Mouse (Mus musculus): ENCODE data around the gene Telo2. TPM values are rescaled to one million over a fixed set of nuclear protein-coding genes. Genes with fewer than 3 reads are reported as not detected.

Telo2 gene
- polyA plus RNA-seq, 1 experiment from 2014 or later, result 55.5 TPM

GRCm38 (mm10) chr17:25066595-25066994 lies 49.2 kb downstream of the Telo2 start:
- WGBS, result 93% methylated on average over 7 of the region's 7 CpGs

GRCm38 (mm10) chr17:25065189-25065588 lies 50.6 kb downstream of the Telo2 start:
- 80% methylated on average over 3 of the region's 3 CpGs for WGBS
- Histone ChIP-seq H3K9me3 (no peaks in the 10 kb centered on the region), H3K27ac (replicated peaks) (no peak overlapping the region), H3K36me3 (replicated peaks) (peaks cover 63% of the 10 kb centered on the region), H3K4me3 (no peak overlapping the region), H3K27me3 (replicated peaks; ENCODE audit: low read depth, poor library complexity, severe bottlenecking) (no peaks in the 10 kb centered on the region), H3K4me1 (no peaks in the 10 kb centered on the region)
- DNase-seq (ENCODE audit: low spot score), result no peak

More at GRCm38 (mm10) chr17:25066595-25066994, 49.2 kb downstream of the Telo2 start:
- peaks cover 60% of the 10 kb centered on the region for H3K36me3 ChIP-seq (replicated peaks)
- no peaks in the 10 kb centered on the region for H3K27me3 ChIP-seq (replicated peaks; ENCODE audit: low read depth, poor library complexity, severe bottlenecking)
- H3K27ac ChIP-seq (replicated peaks), result no peak overlapping the region
- no peaks in the 10 kb centered on the region for H3K9me3 ChIP-seq
- no peak overlapping the region for H3K4me3 ChIP-seq
- H3K4me1 ChIP-seq, result no peaks in the 10 kb centered on the region
- no peak for DNase-seq (ENCODE audit: low spot score)

GRCm38 (mm10) chr17:25064351-25064750 lies 51.4 kb downstream of the Telo2 start:
- H3K4me3 ChIP-seq, result no peak overlapping the region
- 77% methylated on average over 9 of the region's 9 CpGs for WGBS
- H3K9me3 ChIP-seq, result no peaks in the 10 kb centered on the region
- H3K27ac ChIP-seq (replicated peaks), result no peak overlapping the region
- peaks cover 65% of the 10 kb centered on the region for H3K36me3 ChIP-seq (replicated peaks)
- no peak for DNase-seq (ENCODE audit: low spot score)
- no peaks in the 10 kb centered on the region for H3K4me1 ChIP-seq
- H3K27me3 ChIP-seq (replicated peaks; ENCODE audit: low read depth, poor library complexity, severe bottlenecking), result no peaks in the 10 kb centered on the region

- no peak overlapping the region for H3K4me3 ChIP-seq
- no peaks in the 10 kb centered on the region for H3K9me3 ChIP-seq
- H3K27ac ChIP-seq (replicated peaks), result no peak overlapping the region
- peaks cover 70% of the 10 kb centered on the region for H3K36me3 ChIP-seq (replicated peaks)
- H3K4me1 ChIP-seq, result no peaks in the 10 kb centered on the region
- no peaks in the 10 kb centered on the region for H3K27me3 ChIP-seq (replicated peaks; ENCODE audit: low read depth, poor library complexity, severe bottlenecking)
- WGBS, result 93% methylated on average over 12 of the region's 12 CpGs
- DNase-seq (ENCODE audit: low spot score), result no peak
Observed at GRCm38 (mm10) chr17:25063872-25064271, 51.9 kb downstream of the Telo2 start.

GRCm38 (mm10) chr17:25063261-25063660 lies 52.5 kb downstream of the Telo2 start:
- DNase-seq (ENCODE audit: low spot score), result no peak
- Histone ChIP-seq H3K4me1 (no peaks in the 10 kb centered on the region), H3K27me3 (replicated peaks; ENCODE audit: low read depth, poor library complexity, severe bottlenecking) (no peaks in the 10 kb centered on the region), H3K27ac (replicated peaks) (no peak overlapping the region), H3K4me3 (no peak overlapping the region), H3K9me3 (no peaks in the 10 kb centered on the region), H3K36me3 (replicated peaks) (peaks cover 76% of the 10 kb centered on the region)
- WGBS, result 88% methylated on average over 4 of the region's 4 CpGs

- Histone ChIP-seq H3K4me1 (no peaks in the 10 kb centered on the region), H3K36me3 (replicated peaks) (peaks cover 90% of the 10 kb centered on the region), H3K9me3 (no peaks in the 10 kb centered on the region), H3K27me3 (replicated peaks; ENCODE audit: low read depth, poor library complexity, severe bottlenecking) (no peaks in the 10 kb centered on the region), H3K4me3 (no peak overlapping the region), H3K27ac (replicated peaks) (no peak overlapping the region)
- 87% methylated on average over 6 of the region's 6 CpGs for WGBS
- DNase-seq (ENCODE audit: low spot score), result no peak
Observed at GRCm38 (mm10) chr17:25057041-25057440, 58.7 kb downstream of the Telo2 start.

GRCm38 (mm10) chr17:25053274-25053673 lies 62.5 kb downstream of the Telo2 start:
- Histone ChIP-seq H3K27me3 (replicated peaks; ENCODE audit: low read depth, poor library complexity, severe bottlenecking) (no peaks in the 10 kb centered on the region), H3K4me3 (no peak overlapping the region), H3K9me3 (no peaks in the 10 kb centered on the region), H3K36me3 (replicated peaks) (peaks cover 84% of the 10 kb centered on the region), H3K27ac (replicated peaks) (no peak overlapping the region), H3K4me1 (no peaks in the 10 kb centered on the region)
- 89% methylated on average over 9 of the region's 9 CpGs for WGBS
- no peak for DNase-seq (ENCODE audit: low spot score)

Other genes with a start within 250 kb of the Telo2 start
- gene Igfals, start 250.0 kb downstream of the Telo2 start, polyA plus RNA-seq (2016; fragmentation: Nextera tagmentation; extraction: Ambion mirVana), result 0.49 and 1.2 TPM in 2 replicates
- gene Nubp2, start 229.6 kb downstream of the Telo2 start, polyA plus RNA-seq (2016; fragmentation: Nextera tagmentation; extraction: Ambion mirVana), result 71.8 and 81.8 TPM in 2 replicates
- gene Spsb3, start 229.3 kb downstream of the Telo2 start, polyA plus RNA-seq (2016; fragmentation: Nextera tagmentation; extraction: Ambion mirVana), result 47.1 TPM in 2 replicates
- gene Eme2, start 220.9 kb downstream of the Telo2 start, polyA plus RNA-seq (2016; fragmentation: Nextera tagmentation; extraction: Ambion mirVana), result 30.6 and 33.6 TPM in 2 replicates
- gene Mrps34, start 220.9 kb downstream of the Telo2 start, polyA plus RNA-seq (2016; fragmentation: Nextera tagmentation; extraction: Ambion mirVana), result 102 and 105 TPM in 2 replicates
- gene Nme3, start 219.5 kb downstream of the Telo2 start, polyA plus RNA-seq (2016; fragmentation: Nextera tagmentation; extraction: Ambion mirVana), result 47.3 and 50.1 TPM in 2 replicates
- 40.8 and 40.9 TPM in 2 replicates for gene Mapk8ip3, start 179.0 kb downstream of the Telo2 start, polyA plus RNA-seq (2016; fragmentation: Nextera tagmentation; extraction: Ambion mirVana)
- gene Jpt2, start 155.3 kb downstream of the Telo2 start, polyA plus RNA-seq (2016; fragmentation: Nextera tagmentation; extraction: Ambion mirVana), result 386 and 400 TPM in 2 replicates
- gene Cramp1l, start 100.2 kb downstream of the Telo2 start, polyA plus RNA-seq (2016; fragmentation: Nextera tagmentation; extraction: Ambion mirVana), result 8.3 and 8.6 TPM in 2 replicates
- 31.5 and 31.6 TPM in 2 replicates for gene Ift140, start 99.9 kb downstream of the Telo2 start, polyA plus RNA-seq (2016; fragmentation: Nextera tagmentation; extraction: Ambion mirVana)
- gene Tmem204, start 32.4 kb downstream of the Telo2 start, polyA plus RNA-seq (2016; fragmentation: Nextera tagmentation; extraction: Ambion mirVana), result 10.6 and 11.0 TPM in 2 replicates
- 0.09 and 0.14 TPM in 2 replicates for gene Ptx4, start 4.8 kb upstream of the Telo2 start, polyA plus RNA-seq (2016; fragmentation: Nextera tagmentation; extraction: Ambion mirVana)
- 24.4 and 27.5 TPM in 2 replicates for gene Clcn7, start 17.4 kb upstream of the Telo2 start, polyA plus RNA-seq (2016; fragmentation: Nextera tagmentation; extraction: Ambion mirVana)
- gene Ccdc154, start 46.5 kb upstream of the Telo2 start, polyA plus RNA-seq (2016; fragmentation: Nextera tagmentation; extraction: Ambion mirVana), result not detected in 2 replicates
- gene Gm38655, start 59.5 kb upstream of the Telo2 start, polyA plus RNA-seq (2016; fragmentation: Nextera tagmentation; extraction: Ambion mirVana), result not detected in 2 replicates
- 35.5 and 36.9 TPM in 2 replicates for gene BC003965, start 68.6 kb upstream of the Telo2 start, polyA plus RNA-seq (2016; fragmentation: Nextera tagmentation; extraction: Ambion mirVana)
- 9.6 and 10.9 TPM in 2 replicates for gene Unkl, start 72.4 kb upstream of the Telo2 start, polyA plus RNA-seq (2016; fragmentation: Nextera tagmentation; extraction: Ambion mirVana)
- gene Gnptg, start 124.2 kb upstream of the Telo2 start, polyA plus RNA-seq (2016; fragmentation: Nextera tagmentation; extraction: Ambion mirVana), result 36.1 and 41.5 TPM in 2 replicates
- gene Tsr3, start 124.2 kb upstream of the Telo2 start, polyA plus RNA-seq (2016; fragmentation: Nextera tagmentation; extraction: Ambion mirVana), result 75.4 and 78.6 TPM in 2 replicates
- gene Baiap3, start 140.4 kb upstream of the Telo2 start, polyA plus RNA-seq (2016; fragmentation: Nextera tagmentation; extraction: Ambion mirVana), result 0.67 and 0.94 TPM in 2 replicates
- gene Ube2i, start 158.7 kb upstream of the Telo2 start, polyA plus RNA-seq (2016; fragmentation: Nextera tagmentation; extraction: Ambion mirVana), result 952 and 961 TPM in 2 replicates
- gene Prss34, start 182.4 kb upstream of the Telo2 start, polyA plus RNA-seq (2016; fragmentation: Nextera tagmentation; extraction: Ambion mirVana), result not detected in 2 replicates
- gene Prss28, start 192.7 kb upstream of the Telo2 start, polyA plus RNA-seq (2016; fragmentation: Nextera tagmentation; extraction: Ambion mirVana), result not detected in 2 replicates
- not detected in 2 replicates for gene Prss29, start 202.7 kb upstream of the Telo2 start, polyA plus RNA-seq (2016; fragmentation: Nextera tagmentation; extraction: Ambion mirVana)
- not detected in 2 replicates for gene Tpsab1, start 229.6 kb upstream of the Telo2 start, polyA plus RNA-seq (2016; fragmentation: Nextera tagmentation; extraction: Ambion mirVana)

Data from embryonic facial prominence, embryonic 10.5 days (tissue).